Mouse (Mus musculus): ENCODE data around the gene Hoxc4. TPM values are rescaled to one million over a fixed set of nuclear protein-coding genes. Genes with fewer than 3 reads are reported as not detected.

The Hoxc4 gene
- polyA plus RNA-seq, 2 experiments = 0.05 to 0.07 TPM

- H3K36me3 ChIP-seq (replicated peaks; ENCODE audit: control insufficient read depth, insufficient read depth, low read depth) = no peaks in the 10 kb centered on the region
- H3K4me3 ChIP-seq (ENCODE audit: insufficient read depth in 1 of 2, low read depth in 2 of 2, low read length in 2 of 2) = no peak overlapping the region
- no peak for TF ChIP-seq EP300 (IDR thresholded peaks at IDR 0.05; ENCODE audit: low read depth)
- no peak for TF ChIP-seq CTCF (IDR thresholded peaks at IDR 0.05; ENCODE audit: low read depth)
- H3K27ac ChIP-seq = no peak overlapping the region
- no peak overlapping the region for H3K9ac ChIP-seq (replicated peaks)
- peaks cover 75% of the 10 kb centered on the region for H3K27me3 ChIP-seq (ENCODE audit: control insufficient read depth, insufficient read depth, low read length)
- ATAC-seq (ENCODE audit: insufficient read depth) (no peak), DNase-seq (ENCODE audit: low read depth in 3 of 3, low spot score in 3 of 3) (no peak)
- 4% methylated on average over 21 of the region's 21 CpGs for WGBS (ENCODE audit: insufficient replicate concordance)
- no peaks in the 10 kb centered on the region for H3K4me1 ChIP-seq (replicated peaks; ENCODE audit: control insufficient read depth in 2 of 2, insufficient read depth in 2 of 2, low read length in 1 of 2)
- H3K9me3 ChIP-seq (ENCODE audit: control insufficient read depth, low read length) = no peaks in the 10 kb centered on the region
- no peak overlapping the region for H3K4me2 ChIP-seq (ENCODE audit: low read depth)
Measured at GRCm38 (mm10) chr15:103059393-103059992, 40.8 kb downstream of the Hoxc4 start.

- no peak overlapping the region for H3K9ac ChIP-seq (replicated peaks)
- no peak overlapping the region for H3K4me3 ChIP-seq (ENCODE audit: insufficient read depth in 1 of 2, low read depth in 2 of 2, low read length in 2 of 2)
- no peak overlapping the region for H3K4me2 ChIP-seq (ENCODE audit: low read depth)
- no peak overlapping the region for H3K27ac ChIP-seq
- DNase-seq (ENCODE audit: low read depth in 3 of 3, low spot score in 3 of 3) = no peak
- H3K9me3 ChIP-seq (ENCODE audit: control insufficient read depth, low read length) = no peaks in the 10 kb centered on the region
- no peaks in the 10 kb centered on the region for H3K36me3 ChIP-seq (replicated peaks; ENCODE audit: control insufficient read depth, insufficient read depth, low read depth)
- peaks cover 72% of the 10 kb centered on the region for H3K27me3 ChIP-seq (ENCODE audit: control insufficient read depth, insufficient read depth, low read length)
- WGBS (ENCODE audit: insufficient replicate concordance) = 15% methylated on average over 11 of the region's 11 CpGs
- no peak for ATAC-seq (ENCODE audit: insufficient read depth)
- H3K4me1 ChIP-seq (replicated peaks; ENCODE audit: control insufficient read depth in 2 of 2, insufficient read depth in 2 of 2, low read length in 1 of 2) = no peaks in the 10 kb centered on the region
- TF ChIP-seq EP300 (IDR thresholded peaks at IDR 0.05; ENCODE audit: low read depth) (no peak), CTCF (IDR thresholded peaks at IDR 0.05; ENCODE audit: low read depth) (no peak)
Measured at GRCm38 (mm10) chr15:103060021-103060340, 41.2 kb downstream of the Hoxc4 start.

- H3K9ac ChIP-seq (replicated peaks) = no peak overlapping the region
- no peaks in the 10 kb centered on the region for H3K9me3 ChIP-seq (ENCODE audit: control insufficient read depth, low read length)
- H3K36me3 ChIP-seq (replicated peaks; ENCODE audit: control insufficient read depth, insufficient read depth, low read depth) = no peaks in the 10 kb centered on the region
- WGBS (ENCODE audit: insufficient replicate concordance) = 2% methylated on average over 36 of the region's 36 CpGs
- H3K27me3 ChIP-seq (ENCODE audit: control insufficient read depth, insufficient read depth, low read length) = peaks cover 70% of the 10 kb centered on the region
- ATAC-seq (ENCODE audit: insufficient read depth) (no peak), DNase-seq (ENCODE audit: low read depth in 3 of 3, low spot score in 3 of 3) (no peak)
- TF ChIP-seq EP300 (IDR thresholded peaks at IDR 0.05; ENCODE audit: low read depth) (no peak), CTCF (IDR thresholded peaks at IDR 0.05; ENCODE audit: low read depth) (no peak)
- no peak overlapping the region for H3K4me2 ChIP-seq (ENCODE audit: low read depth)
- H3K4me3 ChIP-seq (ENCODE audit: insufficient read depth in 1 of 2, low read depth in 2 of 2, low read length in 2 of 2) = no peak overlapping the region
- no peak overlapping the region for H3K27ac ChIP-seq
- H3K4me1 ChIP-seq (replicated peaks; ENCODE audit: control insufficient read depth in 2 of 2, insufficient read depth in 2 of 2, low read length in 1 of 2) = no peaks in the 10 kb centered on the region
Measured at GRCm38 (mm10) chr15:103060341-103061130, 41.8 kb downstream of the Hoxc4 start.

- H3K27ac ChIP-seq = no peak overlapping the region
- no peak overlapping the region for H3K9ac ChIP-seq (replicated peaks)
Measured at GRCm38 (mm10) chr15:103061131-103061825, 42.5 kb downstream of the Hoxc4 start.

GRCm38 (mm10) chr15:103061988-103062387 lies 43.3 kb downstream of the Hoxc4 start:
- no peaks in the 10 kb centered on the region for H3K36me3 ChIP-seq (replicated peaks; ENCODE audit: control insufficient read depth, insufficient read depth, low read depth)

More at GRCm38 (mm10) chr15:103061131-103061825, 42.5 kb downstream of the Hoxc4 start:
- WGBS (ENCODE audit: insufficient replicate concordance) = 2% methylated on average over 30 of the region's 30 CpGs
- no peak for TF ChIP-seq CTCF (IDR thresholded peaks at IDR 0.05; ENCODE audit: low read depth)
- no peak for TF ChIP-seq EP300 (IDR thresholded peaks at IDR 0.05; ENCODE audit: low read depth)
- ATAC-seq (ENCODE audit: insufficient read depth) = no peak
- Histone ChIP-seq H3K27me3 (ENCODE audit: control insufficient read depth, insufficient read depth, low read length) (peaks cover 67% of the 10 kb centered on the region), H3K9me3 (ENCODE audit: control insufficient read depth, low read length) (no peaks in the 10 kb centered on the region), H3K4me3 (ENCODE audit: insufficient read depth in 1 of 2, low read depth in 2 of 2, low read length in 2 of 2) (no peak overlapping the region), H3K4me2 (ENCODE audit: low read depth) (no peak overlapping the region), H3K36me3 (replicated peaks; ENCODE audit: control insufficient read depth, insufficient read depth, low read depth) (no peaks in the 10 kb centered on the region), H3K4me1 (replicated peaks; ENCODE audit: control insufficient read depth in 2 of 2, insufficient read depth in 2 of 2, low read length in 1 of 2) (no peaks in the 10 kb centered on the region)
- DNase-seq (ENCODE audit: low read depth in 3 of 3, low spot score in 3 of 3) = no peak

More at GRCm38 (mm10) chr15:103061988-103062387, 43.3 kb downstream of the Hoxc4 start:
- no peak overlapping the region for H3K27ac ChIP-seq
- TF ChIP-seq EP300 (IDR thresholded peaks at IDR 0.05; ENCODE audit: low read depth) (no peak), CTCF (IDR thresholded peaks at IDR 0.05; ENCODE audit: low read depth) (no peak)
- WGBS (ENCODE audit: insufficient replicate concordance) = 12% methylated on average over 2 of the region's 2 CpGs
- H3K4me1 ChIP-seq (replicated peaks; ENCODE audit: control insufficient read depth in 2 of 2, insufficient read depth in 2 of 2, low read length in 1 of 2) = no peaks in the 10 kb centered on the region
- no peak overlapping the region for H3K4me3 ChIP-seq (ENCODE audit: insufficient read depth in 1 of 2, low read depth in 2 of 2, low read length in 2 of 2)
- H3K9ac ChIP-seq (replicated peaks) = no peak overlapping the region
- ATAC-seq (ENCODE audit: insufficient read depth) (no peak), DNase-seq (ENCODE audit: low read depth in 3 of 3, low spot score in 3 of 3) (no peak)
- H3K27me3 ChIP-seq (ENCODE audit: control insufficient read depth, insufficient read depth, low read length) = peaks cover 60% of the 10 kb centered on the region
- H3K4me2 ChIP-seq (ENCODE audit: low read depth) = no peak overlapping the region
- no peaks in the 10 kb centered on the region for H3K9me3 ChIP-seq (ENCODE audit: control insufficient read depth, low read length)

Measured in liver, embryonic 14.5 days (tissue).